Mouse (Mus musculus) activated CD4-positive, CD25-positive, alpha-beta regulatory T cell, adult 4 months (primary cell): ENCODE data around the gene Olfr1112. TPM values are rescaled to one million over a fixed set of nuclear protein-coding genes. Genes with fewer than 3 reads are reported as not detected.
"Not testable (repeated sequence)": the region's sequence is repeated elsewhere in the genome, so short reads cannot be mapped to it uniquely, and the experiment has no call there.

Experiments used
- ATAC-seq: one replicate; pipeline ENCODE4 v1.8.0; 2017
- polyA plus RNA-seq, 2 experiments: library from polyadenylated mRNA; unstranded; fragments of 100-300 nt; shearing (Covaris generic); gene quantifications; one replicate each; pipeline ENCODE4 v1.2.1; 2017

The Olfr1112 gene
- polyA plus RNA-seq, result not detected

GRCm38 (mm10) chr2:87187498-87187897 lies at the start of gene Olfr1112:
Olfr1112 (plus strand) TSS chr2:87187798.
- no peak for ATAC-seq

DNA sequence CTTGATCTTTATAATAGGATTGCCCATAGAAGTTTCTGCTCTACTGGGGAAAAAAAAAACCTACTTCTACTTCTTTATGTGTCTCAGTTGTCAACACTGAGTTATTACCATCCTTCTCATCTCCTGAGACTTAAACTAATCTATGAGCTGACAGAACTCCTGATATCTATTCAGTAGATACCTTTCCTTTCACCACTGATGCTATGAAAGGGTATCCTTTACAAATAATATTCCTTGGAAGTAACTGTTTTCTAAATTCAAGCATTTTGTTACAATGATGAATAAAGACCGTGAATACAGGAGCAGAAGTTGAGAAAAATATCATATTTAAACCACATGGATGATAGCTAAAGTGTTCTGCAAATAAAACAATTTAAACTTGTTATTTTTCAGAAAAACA lies 47.4 kb upstream of the Olfr1112 start, which contains the start of gene Olfr1110:
TSS of gene Olfr1110 (minus strand) at position 101 of the 400 bp plus-strand sequence.
- ATAC-seq, result no peak

GRCm38 (mm10) chr2:87152524-87152923 lies 35.1 kb upstream of the Olfr1112 start, which contains the start of gene Olfr1111:
Olfr1111 (minus strand) TSS chr2:87152624.
- ATAC-seq, result no peak

DNA sequence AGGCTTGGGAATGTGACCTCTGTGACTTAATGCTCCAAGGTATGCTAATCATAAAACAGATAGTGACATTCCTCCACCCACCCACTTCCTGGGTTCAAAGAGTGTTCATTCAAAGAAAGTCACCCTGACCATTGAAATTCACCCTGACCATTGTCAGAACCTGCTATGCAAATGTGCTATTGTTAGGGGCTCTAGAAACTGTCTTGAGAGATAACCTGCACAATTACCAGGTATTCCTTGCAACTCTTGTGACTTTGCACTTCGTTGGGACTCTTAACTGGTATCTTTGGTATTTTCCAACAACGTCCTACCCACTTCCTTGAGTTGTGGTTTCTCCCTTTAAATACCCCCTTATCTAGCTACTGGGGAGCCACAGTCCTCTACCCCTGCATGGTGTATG lies 19.9 kb upstream of the Olfr1112 start:
- ATAC-seq, result not testable (repeated sequence)

DNA sequence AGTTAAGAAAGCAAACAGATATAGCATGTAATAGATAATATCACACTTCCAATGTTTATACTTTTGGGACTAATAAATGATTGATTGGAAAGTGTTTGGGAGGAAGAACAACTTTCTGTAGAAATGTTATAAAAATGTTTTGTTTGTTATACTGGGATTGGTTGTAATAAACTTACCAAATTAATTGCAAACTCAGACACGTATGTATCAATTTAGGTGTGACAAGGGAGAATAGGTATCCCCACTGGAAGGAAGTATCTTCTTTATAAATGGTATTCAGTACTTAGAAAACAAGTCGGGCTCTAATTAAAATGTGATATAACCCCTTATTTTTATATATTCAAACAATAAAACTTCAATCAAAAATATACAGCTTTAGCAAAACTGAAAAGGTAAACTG lies 21.1 kb downstream of the Olfr1112 start, which contains the start of gene Olfr1113:
TSS of gene Olfr1113 (plus strand) at position 301 of the 400 bp plus-strand sequence.
- ATAC-seq, result no peak

Other genes starting within 250 kb of the Olfr1112 start
- not detected for gene Olfr1099, start 227.1 kb upstream of the Olfr1112 start, polyA plus RNA-seq
- not detected for gene Olfr1100, start 207.8 kb upstream of the Olfr1112 start, polyA plus RNA-seq
- not detected for gene Olfr1101, start 196.6 kb upstream of the Olfr1112 start, polyA plus RNA-seq
- gene Olfr1102, start 189.4 kb upstream of the Olfr1112 start, polyA plus RNA-seq, result not detected
- not detected for gene Olfr1104, start 160.7 kb upstream of the Olfr1112 start, polyA plus RNA-seq
- gene Olfr1105, start 151.3 kb upstream of the Olfr1112 start, polyA plus RNA-seq, result not detected
- not detected for gene Olfr1106, start 135.5 kb upstream of the Olfr1112 start, polyA plus RNA-seq
- not detected for gene Olfr1107, start 112.0 kb upstream of the Olfr1112 start, polyA plus RNA-seq
- not detected for gene Olfr1109, start 91.8 kb upstream of the Olfr1112 start, polyA plus RNA-seq
- not detected for gene Olfr259, start 73.2 kb upstream of the Olfr1112 start, polyA plus RNA-seq
- not detected for gene Olfr1110, start 47.5 kb upstream of the Olfr1112 start, polyA plus RNA-seq
- not detected for gene Olfr1111, start 35.2 kb upstream of the Olfr1112 start, polyA plus RNA-seq
- gene Olfr1113, start 21.2 kb downstream of the Olfr1112 start, polyA plus RNA-seq, result not detected
- not detected for gene Olfr1115, start 60.2 kb downstream of the Olfr1112 start, polyA plus RNA-seq
- gene Olfr1116, start 79.7 kb downstream of the Olfr1112 start, polyA plus RNA-seq, result under 1 TPM in 1 of 2 experiments, not detected in 1; 0.07 TPM
- not detected for gene Olfr1118, start 119.8 kb downstream of the Olfr1112 start, polyA plus RNA-seq
- gene Olfr1120, start 167.0 kb downstream of the Olfr1112 start, polyA plus RNA-seq, result not detected
- not detected for gene Olfr1121, start 182.1 kb downstream of the Olfr1112 start, polyA plus RNA-seq
- not detected for gene Olfr1122, start 198.1 kb downstream of the Olfr1112 start, polyA plus RNA-seq
- gene Olfr1123, start 228.8 kb downstream of the Olfr1112 start, polyA plus RNA-seq, result not detected
- 1 to 10 TPM in 1 of 2 experiments, not detected in 1; 1.8 TPM for gene Olfr1124, start 242.5 kb downstream of the Olfr1112 start, polyA plus RNA-seq